Mouse (Mus musculus): ENCODE data around the gene Syt16. TPM values are rescaled to one million over a fixed set of nuclear protein-coding genes. Genes with fewer than 3 reads are reported as not detected.

The Syt16 gene
- polyA plus RNA-seq, 1 experiment: 0.02 TPM

DNA sequence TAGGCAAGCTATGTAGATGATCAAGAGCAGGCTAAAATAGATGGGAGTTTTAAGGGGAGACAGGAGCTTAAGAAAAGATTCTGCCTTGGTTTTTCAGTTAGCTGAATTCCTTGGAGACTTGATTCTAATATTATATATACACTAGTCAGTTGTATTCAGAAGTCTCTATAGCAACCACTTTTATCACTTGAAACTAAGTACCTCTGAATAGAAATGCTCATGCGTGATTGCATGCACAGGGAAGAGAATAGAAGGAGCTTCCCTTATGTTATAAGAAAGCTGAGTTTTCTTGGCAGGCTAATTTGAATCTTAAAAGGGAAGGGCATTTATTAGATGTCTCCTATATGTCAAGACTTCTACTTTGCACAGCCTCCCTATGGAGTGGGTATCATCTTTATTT is 235.4 kb downstream of the Syt16 start:
- TF ChIP-seq POLR2A (IDR thresholded peaks at IDR 0.05; ENCODE audit: low read depth, low read length) (no peak), CTCF (conservative IDR thresholded peaks at IDR 0.05; ENCODE audit: insufficient read depth, insufficient read length, low read depth, low read length) (no peak)
- no peak for DNase-seq
- 81% methylated on average over 1 of the region's 1 CpGs for WGBS
- Histone ChIP-seq H3K4me3 (ENCODE audit: insufficient read depth, low read depth, low read length) (no peak overlapping the region), H3K36me3 (ENCODE audit: control insufficient read depth, insufficient read depth, low read length) (no peaks in the 10 kb centered on the region), H3K4me1 (ENCODE audit: control insufficient read depth, insufficient read depth, low read length) (no peaks in the 10 kb centered on the region), H3K27me3 (replicated peaks; ENCODE audit: control insufficient read depth, insufficient read depth, low read length) (no peaks in the 10 kb centered on the region), H3K27ac (ENCODE audit: insufficient read depth, low read depth, low read length) (no peak overlapping the region)

DNA sequence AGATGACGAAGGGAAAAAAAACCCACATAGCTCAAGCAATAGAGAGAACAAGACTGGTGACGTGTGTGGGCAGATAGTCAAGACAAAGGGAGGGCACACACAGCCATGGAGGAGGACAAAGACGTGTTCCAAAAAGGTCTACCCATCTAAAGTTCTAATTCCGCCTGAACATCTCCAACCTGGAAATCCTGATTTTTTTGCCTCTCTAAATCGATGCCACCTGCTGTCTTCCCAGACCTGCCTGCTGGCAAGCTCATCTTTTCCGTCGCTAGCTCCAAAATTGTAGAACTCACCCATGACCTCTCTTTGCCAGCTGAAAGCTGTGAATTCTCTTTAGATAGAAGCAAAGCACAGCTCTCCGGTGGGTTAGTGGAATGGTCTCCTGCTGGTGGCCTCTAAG is 238.7 kb downstream of the Syt16 start:
- no peaks in the 10 kb centered on the region for H3K27me3 ChIP-seq (replicated peaks; ENCODE audit: control insufficient read depth, insufficient read depth, low read length)
- no peak overlapping the region for H3K27ac ChIP-seq (ENCODE audit: insufficient read depth, low read depth, low read length)
- TF ChIP-seq POLR2A (IDR thresholded peaks at IDR 0.05; ENCODE audit: low read depth, low read length) (no peak), CTCF (conservative IDR thresholded peaks at IDR 0.05; ENCODE audit: insufficient read depth, insufficient read length, low read depth, low read length) (no peak)
- H3K4me3 ChIP-seq (ENCODE audit: insufficient read depth, low read depth, low read length): no peak overlapping the region
- no peaks in the 10 kb centered on the region for H3K36me3 ChIP-seq (ENCODE audit: control insufficient read depth, insufficient read depth, low read length)
- WGBS: 89% methylated on average over 8 of the region's 8 CpGs
- no peak for DNase-seq
- H3K4me1 ChIP-seq (ENCODE audit: control insufficient read depth, insufficient read depth, low read length): no peaks in the 10 kb centered on the region

DNA sequence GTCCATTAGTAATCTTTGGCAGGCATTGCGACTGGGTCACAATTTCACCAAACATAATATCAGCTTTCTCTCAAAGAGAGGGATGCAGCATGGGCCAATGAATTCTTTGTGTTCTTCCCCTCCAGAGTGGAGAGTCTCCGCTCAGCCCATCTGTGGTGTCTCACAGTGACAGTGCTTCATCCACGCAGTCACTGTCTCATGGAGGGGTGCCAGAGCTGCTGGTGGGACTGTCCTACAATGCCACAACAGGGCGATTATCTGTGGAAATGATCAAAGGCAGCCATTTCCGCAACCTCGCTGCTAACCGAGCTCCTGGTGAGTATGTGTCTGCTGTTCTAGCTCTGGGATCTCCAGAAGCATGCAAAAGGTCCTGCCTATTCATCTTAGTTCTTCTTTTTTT is 240.6 kb downstream of the Syt16 start:
- H3K4me1 ChIP-seq (ENCODE audit: control insufficient read depth, insufficient read depth, low read length): no peaks in the 10 kb centered on the region
- H3K27me3 ChIP-seq (replicated peaks; ENCODE audit: control insufficient read depth, insufficient read depth, low read length): no peaks in the 10 kb centered on the region
- TF ChIP-seq CTCF (conservative IDR thresholded peaks at IDR 0.05; ENCODE audit: insufficient read depth, insufficient read length, low read depth, low read length) (no peak), POLR2A (IDR thresholded peaks at IDR 0.05; ENCODE audit: low read depth, low read length) (no peak)
- H3K36me3 ChIP-seq (ENCODE audit: control insufficient read depth, insufficient read depth, low read length): no peaks in the 10 kb centered on the region
- DNase-seq: no peak
- no peak overlapping the region for H3K27ac ChIP-seq (ENCODE audit: insufficient read depth, low read depth, low read length)
- H3K4me3 ChIP-seq (ENCODE audit: insufficient read depth, low read depth, low read length): no peak overlapping the region
- WGBS: 72% methylated on average over 7 of the region's 7 CpGs

DNA sequence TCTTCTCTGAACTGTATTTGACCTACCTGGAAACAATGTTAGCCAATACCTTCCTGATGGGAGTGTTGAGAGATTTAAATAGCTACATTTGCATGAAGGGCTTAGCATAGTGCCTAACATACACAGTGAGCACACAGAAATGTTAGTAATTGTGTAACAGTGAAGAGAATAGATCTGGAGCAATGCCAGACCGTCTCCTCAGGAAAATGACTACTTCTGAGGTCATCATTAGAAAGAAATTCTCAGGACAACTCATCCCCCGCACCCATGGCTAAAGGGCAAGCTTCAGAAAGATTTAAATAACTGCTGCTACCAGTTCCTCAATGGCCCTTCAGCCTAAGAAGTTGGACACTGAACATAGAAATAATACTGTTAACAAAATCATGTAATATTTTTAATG is 241.3 kb downstream of the Syt16 start:
- Histone ChIP-seq H3K4me1 (ENCODE audit: control insufficient read depth, insufficient read depth, low read length) (no peaks in the 10 kb centered on the region), H3K36me3 (ENCODE audit: control insufficient read depth, insufficient read depth, low read length) (no peaks in the 10 kb centered on the region), H3K27me3 (replicated peaks; ENCODE audit: control insufficient read depth, insufficient read depth, low read length) (no peaks in the 10 kb centered on the region), H3K27ac (ENCODE audit: insufficient read depth, low read depth, low read length) (no peak overlapping the region), H3K4me3 (ENCODE audit: insufficient read depth, low read depth, low read length) (no peak overlapping the region)
- TF ChIP-seq POLR2A (IDR thresholded peaks at IDR 0.05; ENCODE audit: low read depth, low read length): no peak
- no peak for TF ChIP-seq CTCF (conservative IDR thresholded peaks at IDR 0.05; ENCODE audit: insufficient read depth, insufficient read length, low read depth, low read length)
- DNase-seq: no peak
- 76% methylated on average over 2 of the region's 2 CpGs for WGBS

DNA sequence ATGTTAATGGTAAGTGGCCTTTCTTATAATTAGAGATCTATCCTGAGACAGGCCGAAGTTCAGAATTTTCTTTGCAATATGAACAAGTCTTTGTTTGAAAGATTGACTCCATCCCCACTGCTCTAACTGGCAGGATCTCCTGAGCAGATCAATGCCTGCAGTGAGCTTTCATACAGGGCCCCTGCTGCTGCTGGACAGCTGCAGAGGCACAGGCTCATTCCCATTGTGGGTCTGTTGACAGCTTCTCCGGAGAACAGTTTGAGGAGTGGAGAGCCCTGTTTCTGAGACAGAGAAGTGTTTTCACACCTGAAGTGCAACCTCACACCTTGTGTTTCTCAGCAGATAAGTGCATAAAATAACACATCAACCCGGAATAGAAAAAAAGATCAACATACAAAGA is 267.4 kb downstream of the Syt16 start:
- Histone ChIP-seq H3K27ac (ENCODE audit: insufficient read depth, low read depth, low read length) (no peak overlapping the region), H3K4me1 (ENCODE audit: control insufficient read depth, insufficient read depth, low read length) (no peaks in the 10 kb centered on the region), H3K36me3 (ENCODE audit: control insufficient read depth, insufficient read depth, low read length) (no peaks in the 10 kb centered on the region), H3K27me3 (replicated peaks; ENCODE audit: control insufficient read depth, insufficient read depth, low read length) (no peaks in the 10 kb centered on the region), H3K4me3 (ENCODE audit: insufficient read depth, low read depth, low read length) (no peak overlapping the region)
- no peak for TF ChIP-seq CTCF (conservative IDR thresholded peaks at IDR 0.05; ENCODE audit: insufficient read depth, insufficient read length, low read depth, low read length)
- TF ChIP-seq POLR2A (IDR thresholded peaks at IDR 0.05; ENCODE audit: low read depth, low read length): no peak
- WGBS: 37% methylated on average over 3 of the region's 3 CpGs
- DNase-seq: no peak

DNA sequence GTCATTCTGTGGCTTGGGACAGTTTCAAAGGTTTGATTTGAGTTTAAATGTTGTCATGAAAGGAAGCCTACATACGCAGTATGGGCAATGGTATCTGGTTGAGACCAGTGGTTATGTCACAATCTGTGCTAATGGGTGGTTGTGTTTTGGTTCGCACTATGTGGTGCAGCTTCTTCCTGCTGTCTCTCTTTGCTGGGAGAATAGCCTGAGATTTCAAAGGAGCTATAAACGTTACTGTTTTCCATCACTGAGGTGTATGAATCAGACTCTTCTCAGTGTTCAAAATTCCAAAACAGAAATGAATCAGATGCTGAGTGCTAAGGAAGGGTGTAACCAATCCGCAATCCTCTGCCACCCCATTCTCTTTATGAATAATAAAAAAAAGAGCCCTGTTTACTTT is 269.6 kb downstream of the Syt16 start:
- H3K4me1 ChIP-seq (ENCODE audit: control insufficient read depth, insufficient read depth, low read length): no peaks in the 10 kb centered on the region
- no peak overlapping the region for H3K4me3 ChIP-seq (ENCODE audit: insufficient read depth, low read depth, low read length)
- H3K36me3 ChIP-seq (ENCODE audit: control insufficient read depth, insufficient read depth, low read length): no peaks in the 10 kb centered on the region
- TF ChIP-seq CTCF (conservative IDR thresholded peaks at IDR 0.05; ENCODE audit: insufficient read depth, insufficient read length, low read depth, low read length): no peak
- TF ChIP-seq POLR2A (IDR thresholded peaks at IDR 0.05; ENCODE audit: low read depth, low read length): no peak
- H3K27me3 ChIP-seq (replicated peaks; ENCODE audit: control insufficient read depth, insufficient read depth, low read length): no peaks in the 10 kb centered on the region
- H3K27ac ChIP-seq (ENCODE audit: insufficient read depth, low read depth, low read length): no peak overlapping the region
- DNase-seq: no peak
- WGBS: 94% methylated on average over 4 of the region's 4 CpGs

DNA sequence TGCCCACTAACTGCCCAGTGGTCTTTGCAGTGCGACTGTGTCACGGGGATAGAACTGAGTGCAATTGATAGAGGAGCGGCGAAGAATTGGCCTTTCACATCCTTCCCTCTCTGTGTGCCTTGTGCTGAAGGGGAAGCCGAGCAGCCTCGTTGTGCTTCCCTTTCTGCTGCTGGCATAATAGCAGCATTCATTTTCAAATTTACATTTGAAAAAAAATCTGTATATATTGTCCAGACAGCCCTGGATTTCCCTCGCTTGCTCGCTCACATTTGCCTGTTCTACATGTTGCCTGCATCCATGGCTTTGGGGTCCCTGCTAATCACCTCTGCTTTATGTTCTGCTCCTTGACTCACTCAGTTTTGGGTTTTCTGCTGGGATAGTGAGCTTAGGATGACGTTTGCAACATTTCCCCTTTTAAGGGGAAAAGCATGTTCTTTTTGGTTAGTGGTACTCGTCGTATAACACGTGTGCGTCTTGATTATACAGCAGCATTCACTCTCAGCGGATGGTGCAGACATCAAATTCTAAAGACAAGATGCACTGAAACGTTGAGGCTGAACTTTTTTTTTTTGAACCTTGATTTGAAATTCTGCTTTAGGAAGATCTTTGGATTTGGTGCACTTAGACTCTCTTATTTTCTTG is 271.3 kb downstream of the Syt16 start:
- no peak for DNase-seq
- Histone ChIP-seq H3K36me3 (ENCODE audit: control insufficient read depth, insufficient read depth, low read length) (no peaks in the 10 kb centered on the region), H3K27ac (ENCODE audit: insufficient read depth, low read depth, low read length) (no peak overlapping the region), H3K4me1 (ENCODE audit: control insufficient read depth, insufficient read depth, low read length) (no peaks in the 10 kb centered on the region), H3K27me3 (replicated peaks; ENCODE audit: control insufficient read depth, insufficient read depth, low read length) (no peaks in the 10 kb centered on the region; the same call in 1 of the 2 replicates), H3K4me3 (ENCODE audit: insufficient read depth, low read depth, low read length) (no peak overlapping the region)
- TF ChIP-seq CTCF (conservative IDR thresholded peaks at IDR 0.05; ENCODE audit: insufficient read depth, insufficient read length, low read depth, low read length) (no peak), POLR2A (IDR thresholded peaks at IDR 0.05; ENCODE audit: low read depth, low read length) (no peak)
- 84% methylated on average over 15 of the region's 15 CpGs for WGBS

All from kidney, adult 2 months (tissue).